Mouse (Mus musculus) liver, embryonic 14.5 days (tissue): ENCODE results near the gene Arih2. TPM values are rescaled to one million over a fixed set of nuclear protein-coding genes. Genes with fewer than 3 reads are reported as not detected.

Source experiments
- ATAC-seq: fragments of 200-750 bp; cut with Nextera tagmentation; 2 replicates; pipeline ENCODE4 v1.8.0; 2017; ENCODE audit warnings: moderate number of reproducible peaks, mild to moderate bottlenecking, moderate library complexity; ENCODE audit not compliant: insufficient read depth
- DNase-seq, 3 experiments: peaks; one replicate each; pipeline ENCODE4 v3.0.0-alpha.2; 2012 to 2013; ENCODE audit warnings: low read depth in 3 of 3, low spot score in 3 of 3
- H3K27ac ChIP-seq: fragments of 300-500 bp; sonication (generic); 2 replicates; pipeline ENCODE4 v1.5.1; 2014; ENCODE audit warnings: moderate library complexity, mild to moderate bottlenecking, control low read depth, inconsistent platforms
- H3K27me3 ChIP-seq: fragments of 300-500 bp; sonication (generic); 2 replicates; pipeline ENCODE4 v1.6.1; 2014; ENCODE audit warnings: mild to moderate bottlenecking, low read length, moderate library complexity; ENCODE audit not compliant: control insufficient read depth, insufficient read depth
- H3K36me3 ChIP-seq: fragments of 300-500 bp; sonication (generic); replicated peaks from 2 replicates; pipeline ENCODE4 v1.6.1; 2014; ENCODE audit warnings: low read depth; ENCODE audit not compliant: control insufficient read depth, insufficient read depth
- H3K4me1 ChIP-seq, 2 experiments: fragments of 200-500 bp in 1 of 2; fragments of 300-500 bp in 1 of 2; sonication (generic) in 1 of 2; replicated peaks; 2 replicates each; pipeline ENCODE4 v1.6.1; 2012 to 2014; ENCODE audit warnings: antibody characterized with exemption in 1 of 2, inconsistent platforms in 1 of 2, low read length in 1 of 2; ENCODE audit not compliant: control insufficient read depth in 2 of 2, insufficient read depth in 2 of 2
- H3K4me2 ChIP-seq: fragments of 300-500 bp; sonication (generic); 2 replicates; pipeline ENCODE4 v1.6.1; 2014; ENCODE audit warnings: low read depth, mild to moderate bottlenecking, control low read depth, moderate library complexity
- H3K4me3 ChIP-seq, 2 experiments: fragments of 200-500 bp in 1 of 2; fragments of 300-500 bp in 1 of 2; sonication (generic) in 1 of 2; 2 replicates each; pipeline ENCODE4 v1.5.1; 2012 to 2014; ENCODE audit warnings: low read depth in 2 of 2, low read length in 2 of 2, mild to moderate bottlenecking in 2 of 2, control low read depth in 1 of 2, inconsistent platforms in 1 of 2, moderate library complexity in 1 of 2; ENCODE audit not compliant: insufficient read depth in 1 of 2
- H3K9ac ChIP-seq: fragments of 300-500 bp; sonication (generic); replicated peaks from 2 replicates; pipeline ENCODE4 v1.6.1; 2014; ENCODE audit warnings: mild to moderate bottlenecking, control low read depth, moderate library complexity
- H3K9me3 ChIP-seq: fragments of 300-500 bp; sonication (generic); 2 replicates; pipeline ENCODE4 v1.6.1; 2016; ENCODE audit warnings: low read length, mixed read lengths; ENCODE audit not compliant: control insufficient read depth
- CTCF ChIP-seq: IDR thresholded peaks from 2 replicates; pipeline ENCODE4 v1.5.1; 2016; ENCODE audit warnings: antibody characterized with exemption, low read depth, control low read depth
- EP300 ChIP-seq: IDR thresholded peaks from 2 replicates; pipeline ENCODE4 v1.6.1; 2016; ENCODE audit warnings: antibody characterized with exemption, low read depth
- WGBS: fragments of 180-500 bp; shearing (Covaris S2); extraction: QIAGEN DNeasy Blood & Tissue Kit; methylation state at CpG from one replicate; pipeline ENCODE4 v1.1.7; 2014; ENCODE audit not compliant: insufficient replicate concordance; 5-methylcytosine and 5-hydroxymethylcytosine counted together
- polyA plus RNA-seq, 2 experiments: library from polyadenylated mRNA; depleted of rRNA in 1 of 2; stranded (reverse) in 1 of 2; unstranded in 1 of 2; fragments of >200 nt; fragmentation: Nextera tagmentation in 1 of 2; extraction: Ambion mirVana in 1 of 2; gene quantifications; 2 replicates each; pipeline versions ENCODE4 v1.2.1 to v1.2.3; 2012 to 2014

Gene Arih2
- polyA plus RNA-seq, 2 experiments: 17.7 to 18.0 TPM

- H3K9me3 ChIP-seq: no peaks in the 10 kb centered on the region
- H3K27me3 ChIP-seq: peaks cover 24% of the 10 kb centered on the region
- peak overlapping the region; percentile 85 for H3K4me2 ChIP-seq
- peak overlapping the region; percentile 70 for H3K9ac ChIP-seq
- peak overlapping the region; percentile 38 to 70 for H3K4me3 ChIP-seq
- peaks cover 4 to 12% of the 10 kb centered on the region in 2 experiments; a peak in 2 of 4 replicates for H3K4me1 ChIP-seq
- DNase-seq (peak; percentile 60 to 66 (median 63)), ATAC-seq (peak; percentile 87)
- WGBS: under 1% methylated on average over 42 of the region's 42 CpGs
- H3K36me3 ChIP-seq: no peaks in the 10 kb centered on the region
- TF ChIP-seq CTCF: no peak
- no peak for TF ChIP-seq EP300
- 0 out of 2 replicates have a peak overlapping the region, but pooled peaks have one; percentile 8 for H3K27ac ChIP-seq
Observed at GRCm38 (mm10) chr9:108691846-108692225, 42.6 kb upstream of the Arih2 start.

- 0 out of 2 replicates have a peak overlapping the region, but pooled peaks have one; percentile 8 for H3K27ac ChIP-seq
- H3K9me3 ChIP-seq: no peaks in the 10 kb centered on the region
- H3K27me3 ChIP-seq: peaks cover 24% of the 10 kb centered on the region
- DNase-seq (no peak), ATAC-seq (peak; percentile 5; the same call in 1 of the 2 replicates)
- H3K4me1 ChIP-seq: peaks cover 4 to 12% of the 10 kb centered on the region in 2 experiments; a peak in 2 of 4 replicates
- WGBS: 41% methylated on average over 8 of the region's 8 CpGs
- H3K4me2 ChIP-seq: peak overlapping the region; percentile 85
- H3K36me3 ChIP-seq: no peaks in the 10 kb centered on the region
- peak overlapping the region; percentile 28 to 70 for H3K4me3 ChIP-seq
- H3K9ac ChIP-seq: no peak overlapping the region
- TF ChIP-seq EP300 (no peak), CTCF (no peak)
Observed at GRCm38 (mm10) chr9:108691371-108691770, 42.2 kb upstream of the Arih2 start.

- WGBS: 79% methylated on average over 6 of the region's 6 CpGs
- H3K4me1 ChIP-seq: peaks cover 4 to 12% of the 10 kb centered on the region in 2 experiments; a peak in 2 of 4 replicates
- H3K27me3 ChIP-seq: peaks cover 24% of the 10 kb centered on the region
- no peak overlapping the region for H3K9ac ChIP-seq
- no peak overlapping the region for H3K27ac ChIP-seq
- H3K36me3 ChIP-seq: no peaks in the 10 kb centered on the region
- DNase-seq (no peak), ATAC-seq (no peak)
- H3K4me2 ChIP-seq: no peak overlapping the region
- H3K9me3 ChIP-seq: no peaks in the 10 kb centered on the region
- H3K4me3 ChIP-seq: no peak overlapping the region
- TF ChIP-seq CTCF: no peak
- TF ChIP-seq EP300: no peak
Observed at GRCm38 (mm10) chr9:108690914-108691313, 41.7 kb upstream of the Arih2 start.

GRCm38 (mm10) chr9:108689993-108690392 is 40.8 kb upstream of the Arih2 start:
- TF ChIP-seq EP300 (no peak), CTCF (no peak)
- Histone ChIP-seq H3K9ac (no peak overlapping the region), H3K27me3 (peaks cover 24% of the 10 kb centered on the region), H3K9me3 (no peaks in the 10 kb centered on the region), H3K27ac (no peak overlapping the region), H3K36me3 (no peaks in the 10 kb centered on the region), H3K4me1 (peaks cover 4 to 12% of the 10 kb centered on the region in 2 experiments; a peak in 2 of 4 replicates), H3K4me2 (no peak overlapping the region), H3K4me3 (no peak overlapping the region)
- ATAC-seq (no peak), DNase-seq (no peak)
- 65% methylated on average over 1 of the region's 1 CpGs for WGBS

- Histone ChIP-seq H3K36me3 (no peaks in the 10 kb centered on the region), H3K4me1 (peaks cover 4 to 12% of the 10 kb centered on the region in 2 experiments; a peak in 2 of 4 replicates), H3K27ac (no peak within 1 kb of the TSS), H3K9ac (no peak within 1 kb of the TSS), H3K4me2 (no peak within 1 kb of the TSS), H3K4me3 (no peak within 1 kb of the TSS), H3K27me3 (peaks cover 24% of the 10 kb centered on the region), H3K9me3 (no peaks in the 10 kb centered on the region)
- DNase-seq: no peak
- no peak for ATAC-seq
- TF ChIP-seq EP300 (no peak), CTCF (no peak)
- 67% methylated on average over 1 of the region's 1 CpGs for WGBS
Observed at GRCm38 (mm10) chr9:108689106-108689505, 39.9 kb upstream of the Arih2 start, which contains the start of gene Prkar2a. Gene Prkar2a (plus strand): TSS chr9:108689314.
